In genomic region chr3:101398071-101398786, GRCm38 (mm10) we compare ENCODE assay signal across 8 mouse cellular contexts. TPM values are rescaled to one million over a fixed set of nuclear protein-coding genes. Genes with fewer than 3 reads are reported as not detected.
DNase-seq lines count a peak whose midpoint lies in the region; ATAC-seq and TF ChIP-seq lines count a peak whose summit lies in the region.

No protein-coding gene starts in this region.

- H3K36me3 ChIP-seq in forebrain, postnatal 0 days (ENCODE audit: insufficient read depth): no peaks in the 10 kb centered on the region
- H3K36me3 ChIP-seq in intestine, embryonic 14.5 days (ENCODE audit: control insufficient read depth, insufficient read depth, low read length): no peaks in the 10 kb centered on the region

- no peaks in the 10 kb centered on the region for H3K27me3 ChIP-seq in forebrain, postnatal 0 days (ENCODE audit: insufficient read depth, low read length)
- H3K27me3 ChIP-seq in intestine, embryonic 14.5 days (replicated peaks; ENCODE audit: control insufficient read depth, insufficient read depth, low read length): no peaks in the 10 kb centered on the region

- peak; percentile 25; the same call in 1 of the 2 replicates for ATAC-seq in forebrain, postnatal 0 days
- no peak for ATAC-seq in intestine, embryonic 14.5 days (replicated peaks; ENCODE audit: low FRiP score, low TSS enrichment, low read depth)

- DNase-seq in 3T3-L1 (ENCODE audit: low read depth, low spot score) (peak; percentile 80), NIH3T3 (ENCODE audit: low read depth) (peak; percentile 81)
- DNase-seq in forebrain, postnatal 0 days: no peak
- DNase-seq in intestine, embryonic 14.5 days (ENCODE audit: low spot score): no peak
- DNase-seq in skeletal muscle tissue, adult 2 months (ENCODE audit: low read depth, low spot score): peak; percentile 52
- DNase-seq in cerebellum, postnatal 4 days (ENCODE audit: low spot score in 2 of 2): no peak
- DNase-seq in urinary bladder, postnatal 4 days (ENCODE audit: low spot score in 2 of 2): no peak
- no peak for DNase-seq in layer of hippocampus, adult 9-10 months (ENCODE audit: low spot score)

- 31% methylated on average over 12 of the region's 12 CpGs for WGBS in forebrain, postnatal 0 days
- WGBS in intestine, embryonic 14.5 days: 30% methylated on average over 12 of the region's 12 CpGs

- TF ChIP-seq CTCF in forebrain, postnatal 0 days (IDR thresholded peaks at IDR 0.05; ENCODE audit: low read depth): peak; percentile 17; the same call in 1 of the 2 replicates

- H3K9me3 ChIP-seq in forebrain, postnatal 0 days (ENCODE audit: low read length): no peaks in the 10 kb centered on the region
- H3K9me3 ChIP-seq in intestine, embryonic 14.5 days (ENCODE audit: control insufficient read depth, low read length): no peaks in the 10 kb centered on the region

- H3K4me2 ChIP-seq in forebrain, postnatal 0 days (ENCODE audit: low read depth): no peak overlapping the region
- 0 out of 2 replicates have a peak overlapping the region, but pooled peaks have one; percentile 0 for H3K4me2 ChIP-seq in intestine, embryonic 14.5 days (ENCODE audit: low read length)

- peaks cover 15% of the 10 kb centered on the region for H3K4me1 ChIP-seq in forebrain, postnatal 0 days (ENCODE audit: insufficient read depth)
- H3K4me1 ChIP-seq in intestine, embryonic 14.5 days (replicated peaks; ENCODE audit: control insufficient read depth, insufficient read depth, low read length): peaks cover 86% of the 10 kb centered on the region

- H3K27ac ChIP-seq in forebrain, postnatal 0 days (ENCODE audit: low read depth, low read length): no peak overlapping the region
- H3K27ac ChIP-seq in intestine, embryonic 14.5 days (ENCODE audit: low read depth): peak overlapping the region; percentile 17

- H3K9ac ChIP-seq in forebrain, postnatal 0 days: no peak overlapping the region
- H3K9ac ChIP-seq in intestine, embryonic 14.5 days (ENCODE audit: low read length): no peak overlapping the region

- no peak overlapping the region for H3K4me3 ChIP-seq in forebrain, postnatal 0 days (ENCODE audit: low read depth, low read length)
- H3K4me3 ChIP-seq in intestine, embryonic 14.5 days (ENCODE audit: low read depth, low read length): no peak overlapping the region

RNA-seq across cellular contexts. Expression of gene Igsf3, which starts 21.3 kb away (rescaled TPM):
- total RNA-seq in forebrain, postnatal 0 days (2014; rRNA removed): 54.8 and 74.0 TPM in 2 replicates
- polyA plus RNA-seq in forebrain, postnatal 0 days (2015; fragmentation: Nextera tagmentation; extraction: Ambion mirVana): 59.9 and 77.0 TPM in 2 replicates
- 18.3 and 19.3 TPM in 2 replicates for polyA plus RNA-seq in intestine, embryonic 14.5 days (2014; fragmentation: Nextera tagmentation; extraction: Ambion mirVana)

Comparison
In these comparisons a context has a peak if more than half of its experiments do, and no peak if none do; other contexts are left out.
1. DNase-seq: peak in 3T3-L1 (single experiment), NIH3T3 (single experiment) and skeletal muscle tissue, adult 2 months (single experiment); none in forebrain, postnatal 0 days (single experiment), intestine, embryonic 14.5 days (single experiment), cerebellum, postnatal 4 days (0 of 2), urinary bladder, postnatal 4 days (0 of 2) and layer of hippocampus, adult 9-10 months (single experiment).